Mouse (Mus musculus): ENCODE measurements around the gene Myo5a. TPM values are rescaled to one million over a fixed set of nuclear protein-coding genes. Genes with fewer than 3 reads are reported as not detected.

The Myo5a gene
- total and polyA plus RNA-seq, 3 experiments = 2.5 to 11.9 (median 9.4) TPM

DNA sequence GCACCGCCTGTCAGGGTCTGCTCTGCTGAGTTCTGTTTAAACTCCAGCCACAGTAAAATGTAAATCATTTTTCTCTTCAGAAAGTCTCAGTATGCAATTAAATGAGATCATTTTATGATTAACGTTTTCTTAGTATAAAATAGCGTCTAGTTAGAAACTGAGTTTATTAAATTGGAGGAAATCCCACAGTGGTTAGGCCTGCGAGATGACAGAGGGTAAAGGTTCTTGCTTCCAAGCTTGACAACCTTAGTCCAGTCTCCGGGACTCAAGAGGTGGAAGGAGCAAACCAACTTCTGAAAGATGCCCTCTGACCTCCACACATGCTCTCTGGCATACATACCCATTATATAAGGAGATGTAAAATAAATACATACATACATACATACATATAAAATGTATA, 15.8 kb upstream of the Myo5a start:
- Histone ChIP-seq H3K4me3 (no peak overlapping the region), H3K79me2 (replicated peaks; ENCODE audit: control insufficient read depth, insufficient read depth, low read length) (no peaks in the 10 kb centered on the region; the same call in 1 of the 2 replicates), H3K9ac (ENCODE audit: low read depth, low read length) (no peak overlapping the region), H3K27me3 (ENCODE audit: control insufficient read depth, insufficient read depth, low read length) (no peaks in the 10 kb centered on the region), H3K27ac (no peak overlapping the region), H3K36me3 (ENCODE audit: control insufficient read depth, insufficient read depth, low read length) (no peaks in the 10 kb centered on the region; the same call in none of the 2 replicates), H3K4me1 (ENCODE audit: control insufficient read depth, insufficient read depth, low read length) (no peaks in the 10 kb centered on the region)
- TF ChIP-seq EP300 (IDR thresholded peaks at IDR 0.05; ENCODE audit: insufficient read depth, low read depth, low read length) (no peak), POLR2A (IDR thresholded peaks at IDR 0.05; ENCODE audit: insufficient read depth, low read depth, low read length) (no peak), CTCF (IDR thresholded peaks at IDR 0.05) (no peak)
- no peak for DNase-seq
- WGBS = 90% methylated on average over 5 of the region's 5 CpGs
- intact Hi-C loops (cut with DNase I) = no loop called here

DNA sequence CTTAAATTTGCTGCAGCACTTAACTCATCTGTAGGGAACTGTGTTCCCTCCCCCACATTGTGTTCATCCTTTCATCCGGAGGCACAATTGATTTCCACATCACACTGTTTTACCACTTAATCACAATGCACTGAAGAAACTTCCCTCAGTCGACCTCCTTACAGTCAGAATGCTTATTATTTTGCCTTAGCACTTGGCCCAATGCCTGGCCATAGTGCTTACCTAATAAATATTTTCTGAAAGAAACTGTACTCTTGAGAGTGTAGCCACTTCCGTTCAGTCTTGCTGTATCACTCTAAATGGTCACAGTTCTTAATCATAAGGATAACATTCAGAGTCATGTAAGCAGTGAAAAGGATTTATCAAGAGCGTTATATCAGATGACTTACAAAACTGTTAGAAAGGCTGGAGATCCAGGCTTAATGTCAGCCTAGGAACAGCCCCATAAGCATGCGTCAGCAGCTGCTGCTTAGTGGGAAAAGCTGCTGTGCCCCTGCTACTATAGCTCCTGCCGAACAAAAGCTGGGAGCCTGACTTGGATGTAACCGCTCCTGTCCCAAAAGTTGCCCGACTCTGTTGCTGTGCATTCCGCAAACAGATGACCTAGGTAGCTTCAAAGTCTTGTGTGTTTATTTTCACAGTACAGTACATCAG, 6.0 kb upstream of the Myo5a start:
- intact Hi-C loops (cut with DNase I) = no loop called here
- TF ChIP-seq EP300 (IDR thresholded peaks at IDR 0.05; ENCODE audit: insufficient read depth, low read depth, low read length) = no peak
- TF ChIP-seq POLR2A (IDR thresholded peaks at IDR 0.05; ENCODE audit: insufficient read depth, low read depth, low read length) = no peak
- TF ChIP-seq CTCF (IDR thresholded peaks at IDR 0.05) = no peak

DNA sequence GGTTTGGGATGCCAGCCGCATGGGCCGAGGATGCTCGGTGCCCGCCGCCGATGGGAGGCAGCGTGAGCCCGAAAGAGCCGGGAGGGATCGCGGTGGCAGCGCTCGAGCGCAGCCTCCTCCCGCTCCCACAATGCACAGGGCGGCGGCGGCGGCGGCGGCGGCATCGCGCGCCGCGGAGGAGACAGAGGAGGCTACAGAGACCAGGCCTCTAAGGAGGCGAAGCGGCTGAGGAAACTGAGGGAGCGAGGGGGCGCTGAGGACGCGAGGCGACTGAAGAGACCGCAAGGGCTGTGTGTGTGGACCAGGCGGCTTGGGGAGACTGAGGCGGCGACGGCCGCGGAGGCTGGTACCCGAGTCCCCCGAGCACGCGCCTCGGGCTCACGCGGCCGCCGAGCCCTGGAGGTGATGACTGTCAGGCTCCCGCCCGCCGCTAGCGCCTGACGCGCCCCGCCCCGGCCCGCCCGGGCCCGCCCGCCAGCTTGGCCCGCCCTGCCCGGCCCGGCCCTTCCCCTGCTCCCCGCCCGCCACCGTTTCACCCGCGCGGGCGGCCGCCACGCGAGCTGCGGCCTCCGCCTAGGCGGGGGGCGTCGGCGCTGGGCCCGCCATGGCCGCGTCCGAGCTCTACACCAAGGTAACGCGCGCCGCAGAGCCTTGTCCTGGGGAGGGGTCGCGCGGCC, 352 bp downstream of the Myo5a start:
- under 1% methylated on average over 66 of the region's 92 CpGs for WGBS

More for the DNA sequence above, 6.0 kb upstream of the Myo5a start:
- no peaks in the 10 kb centered on the region for H3K79me2 ChIP-seq (replicated peaks; ENCODE audit: control insufficient read depth, insufficient read depth, low read length)
- WGBS = 61% methylated on average over 9 of the region's 9 CpGs
- no peak overlapping the region for H3K4me3 ChIP-seq
- H3K27ac ChIP-seq = no peak overlapping the region
- H3K9ac ChIP-seq (ENCODE audit: low read depth, low read length) = no peak overlapping the region
- no peaks in the 10 kb centered on the region for H3K36me3 ChIP-seq (ENCODE audit: control insufficient read depth, insufficient read depth, low read length)
- H3K27me3 ChIP-seq (ENCODE audit: control insufficient read depth, insufficient read depth, low read length) = no peaks in the 10 kb centered on the region
- DNase-seq = no peak
- H3K4me1 ChIP-seq (ENCODE audit: control insufficient read depth, insufficient read depth, low read length) = no peaks in the 10 kb centered on the region

DNA sequence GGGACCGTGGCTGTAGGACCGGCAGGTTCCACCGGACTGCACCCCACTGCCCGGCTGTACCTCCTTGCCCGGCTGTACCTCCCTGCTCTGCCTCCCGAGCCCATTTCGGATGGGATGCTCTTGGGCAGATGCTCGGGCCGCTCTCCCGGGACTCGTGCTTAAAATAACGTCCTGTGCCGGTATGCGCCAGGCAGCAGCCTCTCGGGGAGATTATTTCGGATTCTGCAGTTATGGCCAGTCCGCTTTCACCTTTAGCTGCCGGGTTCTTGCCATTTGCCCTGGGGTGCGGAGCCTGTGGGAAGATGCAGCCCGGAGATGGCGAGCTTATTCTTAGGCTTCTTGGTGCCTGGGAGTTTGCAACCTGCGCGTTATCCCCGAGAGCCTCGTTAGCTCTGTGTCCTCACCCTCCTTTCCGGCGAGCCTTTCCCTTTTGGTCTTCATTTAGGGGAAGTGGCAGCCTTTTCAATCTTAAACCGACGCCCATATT, 934 bp downstream of the Myo5a start:
- Histone ChIP-seq H3K9ac (ENCODE audit: low read depth, low read length) (peak overlapping the region; percentile 84), H3K27me3 (ENCODE audit: control insufficient read depth, insufficient read depth, low read length) (no peaks in the 10 kb centered on the region)
- DNase-seq = peak in 1 of 2 experiments; percentile 38

More for the DNA sequence above, 352 bp downstream of the Myo5a start:
- TF ChIP-seq CTCF (IDR thresholded peaks at IDR 0.05) = peak; percentile 48
- peak; percentile 46; the same call in 1 of the 2 replicates for TF ChIP-seq POLR2A (IDR thresholded peaks at IDR 0.05; ENCODE audit: insufficient read depth, low read depth, low read length)
- TF ChIP-seq EP300 (IDR thresholded peaks at IDR 0.05; ENCODE audit: insufficient read depth, low read depth, low read length) = no peak
- H3K4me1 ChIP-seq (ENCODE audit: control insufficient read depth, insufficient read depth, low read length) = peaks cover 2% of the 10 kb centered on the region; the same call in 1 of the 2 replicates
- no peaks in the 10 kb centered on the region for H3K27me3 ChIP-seq (ENCODE audit: control insufficient read depth, insufficient read depth, low read length)
- H3K27ac ChIP-seq = peak overlapping the region; percentile 73
- peak; percentile 86 to 89 for DNase-seq
- no peaks in the 10 kb centered on the region; the same call in 1 of the 2 replicates for H3K79me2 ChIP-seq (replicated peaks; ENCODE audit: control insufficient read depth, insufficient read depth, low read length)
- peak overlapping the region; percentile 79 for H3K4me3 ChIP-seq
- H3K36me3 ChIP-seq (ENCODE audit: control insufficient read depth, insufficient read depth, low read length) = no peaks in the 10 kb centered on the region
- intact Hi-C loops (cut with DNase I) = no loop called here
- peak overlapping the region; percentile 84 for H3K9ac ChIP-seq (ENCODE audit: low read depth, low read length)

DNA sequence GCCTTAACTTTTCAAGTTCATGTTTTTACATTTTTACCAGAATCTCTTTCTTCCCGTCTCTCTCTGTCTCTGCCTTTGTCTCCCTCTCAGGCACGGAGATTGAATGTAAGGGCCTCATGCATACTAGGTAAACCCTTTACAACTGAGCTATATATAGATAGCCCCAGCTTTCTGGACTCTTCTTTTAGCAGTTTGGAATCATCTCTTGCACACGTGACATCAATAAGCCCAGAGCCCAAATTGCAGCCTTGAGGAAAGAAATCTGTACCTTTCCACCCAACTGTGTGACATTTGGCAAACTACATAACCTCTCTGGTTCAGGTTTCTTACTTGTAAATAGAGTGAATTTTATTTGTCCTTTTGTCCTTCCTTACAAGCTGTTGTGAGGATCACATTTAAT, 1.5 kb downstream of the Myo5a start:
- Histone ChIP-seq H3K27ac (peak overlapping the region; percentile 68), H3K4me3 (peak overlapping the region; percentile 79), H3K9ac (ENCODE audit: low read depth, low read length) (no peak overlapping the region)

More for the DNA sequence above, 934 bp downstream of the Myo5a start:
- TF ChIP-seq CTCF (IDR thresholded peaks at IDR 0.05) (no peak), POLR2A (IDR thresholded peaks at IDR 0.05; ENCODE audit: insufficient read depth, low read depth, low read length) (0 out of 2 replicates have a peak, but pooled peaks have one; percentile 34), EP300 (IDR thresholded peaks at IDR 0.05; ENCODE audit: insufficient read depth, low read depth, low read length) (0 out of 2 replicates have a peak, but pooled peaks have one; percentile 19)
- peaks cover 2% of the 10 kb centered on the region; the same call in 1 of the 2 replicates for H3K4me1 ChIP-seq (ENCODE audit: control insufficient read depth, insufficient read depth, low read length)
- H3K36me3 ChIP-seq (ENCODE audit: control insufficient read depth, insufficient read depth, low read length) = no peaks in the 10 kb centered on the region
- H3K79me2 ChIP-seq (replicated peaks; ENCODE audit: control insufficient read depth, insufficient read depth, low read length) = no peaks in the 10 kb centered on the region; the same call in 1 of the 2 replicates
- intact Hi-C loops (cut with DNase I) = no loop called here
- H3K4me3 ChIP-seq = peak overlapping the region; percentile 79
- H3K27ac ChIP-seq = peak overlapping the region; percentile 68
- under 1% methylated on average over 29 of the region's 29 CpGs for WGBS

More for the DNA sequence above, 1.5 kb downstream of the Myo5a start:
- peaks cover 2% of the 10 kb centered on the region; the same call in 1 of the 2 replicates for H3K4me1 ChIP-seq (ENCODE audit: control insufficient read depth, insufficient read depth, low read length)
- H3K36me3 ChIP-seq (ENCODE audit: control insufficient read depth, insufficient read depth, low read length) = no peaks in the 10 kb centered on the region
- H3K79me2 ChIP-seq (replicated peaks; ENCODE audit: control insufficient read depth, insufficient read depth, low read length) = no peaks in the 10 kb centered on the region; the same call in 1 of the 2 replicates
- DNase-seq = no peak
- TF ChIP-seq POLR2A (IDR thresholded peaks at IDR 0.05; ENCODE audit: insufficient read depth, low read depth, low read length) = no peak
- TF ChIP-seq EP300 (IDR thresholded peaks at IDR 0.05; ENCODE audit: insufficient read depth, low read depth, low read length) = no peak
- TF ChIP-seq CTCF (IDR thresholded peaks at IDR 0.05) = no peak
- H3K27me3 ChIP-seq (ENCODE audit: control insufficient read depth, insufficient read depth, low read length) = no peaks in the 10 kb centered on the region
- intact Hi-C loops (cut with DNase I) = no loop called here
- WGBS = 77% methylated on average over 3 of the region's 3 CpGs

Data from heart, adult 2 months (tissue).